Mouse (Mus musculus) CH12.LX (cell line): ENCODE measurements around the gene Ociad2. TPM values are rescaled to one million over a fixed set of nuclear protein-coding genes. Genes with fewer than 3 reads are reported as not detected.

Source experiments
- DNase-seq: peaks from one replicate; pipeline ENCODE4 v3.0.0-alpha.2; 2013; ENCODE audit errors: extremely low read depth
- H3K27ac ChIP-seq: 2 replicates; pipeline ENCODE4 v1.5.1; 2012; ENCODE audit warnings: low read depth, mild to moderate bottlenecking, control low read depth, moderate library complexity; ENCODE audit not compliant: insufficient read depth
- H3K27me3 ChIP-seq: replicated peaks from 2 replicates; pipeline ENCODE3; 2012; ENCODE audit warnings: inconsistent platforms
- H3K36me3 ChIP-seq, 2 experiments: replicated peaks in 1 of 2; 2 replicates each; pipeline versions ENCODE3 to v1.6.1; 2012; ENCODE audit warnings: inconsistent platforms in 1 of 2, low read length in 1 of 2, mild to moderate bottlenecking in 1 of 2, mixed read lengths in 1 of 2, moderate library complexity in 1 of 2; ENCODE audit not compliant: control insufficient read depth in 1 of 2, insufficient read depth in 1 of 2
- H3K4me1 ChIP-seq, 2 experiments: 2 replicates each; pipeline ENCODE4 v1.6.1; 2012; ENCODE audit warnings: inconsistent platforms in 1 of 2, moderate library complexity in 1 of 2; ENCODE audit not compliant: insufficient read depth in 2 of 2, control insufficient read depth in 1 of 2
- H3K4me2 ChIP-seq: 2 replicates; pipeline ENCODE4 v1.6.1; 2012; ENCODE audit warnings: low read depth, mild to moderate bottlenecking, control low read depth; ENCODE audit not compliant: poor library complexity, insufficient read depth, severe bottlenecking
- H3K4me3 ChIP-seq, 3 experiments: fragments of 150-350 bp in 1 of 3; sonication (generic) in 1 of 3; replicated peaks in 1 of 3; 2 replicates each; pipeline versions ENCODE3 to v1.5.1; 2011 to 2012; ENCODE audit warnings: low read depth in 2 of 3, low read length in 2 of 3, mild to moderate bottlenecking in 2 of 3, moderate library complexity in 2 of 3, control low read depth in 1 of 3, improper control_type of control experiment in 1 of 3, inconsistent platforms in 1 of 3, mixed read lengths in 1 of 3; ENCODE audit not compliant: poor library complexity in 1 of 3
- H3K79me2 ChIP-seq: replicated peaks from 2 replicates; pipeline ENCODE4 v1.6.1; 2012; ENCODE audit warnings: mild to moderate bottlenecking, moderate library complexity; ENCODE audit not compliant: control insufficient read depth, poor library complexity, insufficient read depth, severe bottlenecking; ENCODE audit errors: extremely low read depth
- H3K9ac ChIP-seq: 2 replicates; pipeline ENCODE4 v1.6.1; 2012; ENCODE audit warnings: low read depth, mild to moderate bottlenecking, control low read depth, moderate library complexity; ENCODE audit not compliant: insufficient read depth
- H3K9me3 ChIP-seq: replicated peaks from 2 replicates; pipeline ENCODE3; 2012; ENCODE audit warnings: low read length, inconsistent platforms, mixed read lengths
- CTCF ChIP-seq, 2 experiments: IDR thresholded peaks in 1 of 2; conservative IDR thresholded peaks in 1 of 2; 2 replicates each; pipeline ENCODE4 v1.5.1; 2011 to 2012; ENCODE audit warnings: low read depth in 2 of 2, low read length in 2 of 2, improper control_type of control experiment in 1 of 2, inconsistent platforms in 1 of 2, mild to moderate bottlenecking in 1 of 2, moderate library complexity in 1 of 2
- ELF1 ChIP-seq: IDR thresholded peaks from 2 replicates; pipeline ENCODE4 v1.6.1; 2014; ENCODE audit warnings: low read depth, mild to moderate bottlenecking, inconsistent platforms, low read length, improper control_type of control experiment
- EP300 ChIP-seq: IDR thresholded peaks from 2 replicates; pipeline ENCODE4 v1.6.1; 2011; ENCODE audit warnings: low read length, improper control_type of control experiment
- KAT2A ChIP-seq: IDR thresholded peaks from 2 replicates; pipeline ENCODE4 v1.6.1; 2012; ENCODE audit warnings: low read length, improper control_type of control experiment, inconsistent platforms; ENCODE audit not compliant: insufficient replicate concordance
- MAZ ChIP-seq: IDR thresholded peaks from 2 replicates; pipeline ENCODE4 v1.6.1; 2012; ENCODE audit warnings: low read depth, mild to moderate bottlenecking, inconsistent platforms, low read length, improper control_type of control experiment, moderate library complexity
- MEF2A ChIP-seq: IDR thresholded peaks from 2 replicates; pipeline ENCODE4 v1.6.1; 2014; ENCODE audit warnings: low read depth, mild to moderate bottlenecking, inconsistent platforms, low read length, improper control_type of control experiment, borderline replicate concordance
- MXI1 ChIP-seq: IDR thresholded peaks from 2 replicates; pipeline ENCODE4 v1.6.1; 2011; ENCODE audit warnings: mild to moderate bottlenecking, low read depth, low read length, improper control_type of control experiment
- PAX5 ChIP-seq: IDR thresholded peaks from 2 replicates; pipeline ENCODE4 v1.6.1; 2012; ENCODE audit warnings: low read length, inconsistent platforms, mixed read lengths
- POLR2A ChIP-seq: IDR thresholded peaks from 2 replicates; pipeline ENCODE4 v1.6.1; 2011; ENCODE audit warnings: low read depth, mild to moderate bottlenecking, improper control_type of control experiment, low read length
- RCOR1 ChIP-seq: conservative IDR thresholded peaks from 2 replicates; pipeline ENCODE4 v1.6.1; 2012; ENCODE audit warnings: low read depth, mild to moderate bottlenecking, inconsistent platforms, low read length, improper control_type of control experiment
- UBTF ChIP-seq: IDR thresholded peaks from 2 replicates; pipeline ENCODE4 v1.6.1; 2012; ENCODE audit warnings: low read depth, mild to moderate bottlenecking, inconsistent platforms, low read length, improper control_type of control experiment, moderate library complexity
- USF2 ChIP-seq: conservative IDR thresholded peaks from 2 replicates; pipeline ENCODE4 v1.6.1; 2011; ENCODE audit warnings: low read depth, low read length, improper control_type of control experiment
- ZMIZ1 ChIP-seq: IDR thresholded peaks from 2 replicates; pipeline ENCODE4 v1.6.1; 2012; ENCODE audit warnings: low read depth, mild to moderate bottlenecking, inconsistent platforms, low read length, improper control_type of control experiment
- dilution Hi-C: fragments of 300-500 bp; cut with MboI; formaldehyde crosslinking; loops from 2 replicates; pipeline ENCODE4 v1.14.3; 2020; ENCODE audit warnings: low sequenced_read_pairs; ENCODE audit not compliant: extremely low pct_unique_long_range_greater_than_20kb, extremely low pct_ligation_motif_present
- in situ Hi-C: fragments of 300-500 bp; cut with MboI; formaldehyde crosslinking; loops from 3 replicates; pipeline ENCODE4 v1.14.3; 2019; ENCODE audit warnings: low sequenced_read_pairs, low pct_ligation_motif_present, low pct_unique_long_range_greater_than_20kb, mixed read lengths
- polyA plus RNA-seq: library from polyadenylated mRNA; unstranded; fragments of >175 nt; gene quantifications from 2 replicates; pipeline ENCODE4 v1.2.1, GENCODE M21; 2012; ENCODE audit warnings: low read depth; ENCODE audit not compliant: insufficient read length
- total RNA-seq, 2 experiments: library from RNA; depleted of rRNA; stranded (reverse); fragments of 300-350 nt in 1 of 2; fragments of >200 nt in 1 of 2; gene quantifications; 2 replicates each; pipeline ENCODE4 v1.2.3; 2012 to 2014

Gene Ociad2
- total and polyA plus RNA-seq, 3 experiments: 2.3 to 5.3 (median 4.4) TPM

- H3K79me2 ChIP-seq: no peaks in the 10 kb centered on the region
- H3K4me3 ChIP-seq: no peak overlapping the region
- H3K36me3 ChIP-seq: no peaks in the 10 kb centered on the region
- in situ Hi-C loops (loop anchor here (10.0 kb wide), 1 partner anchor 62 kb away; no protein-coding TSS in a partner anchor), dilution Hi-C loops (no loop called here)
- H3K9ac ChIP-seq: no peak overlapping the region
- no peak overlapping the region for H3K27ac ChIP-seq
- H3K4me1 ChIP-seq: peaks cover 0 to 15% of the 10 kb centered on the region in 2 experiments; a peak in 2 of 4 replicates
- DNase-seq: no peak
- TF ChIP-seq RCOR1: no peak
- TF ChIP-seq, all 38 proteins: peak for 0
- Histone ChIP-seq H3K4me2 (no peak overlapping the region), H3K27me3 (no peaks in the 10 kb centered on the region), H3K9me3 (no peaks in the 10 kb centered on the region)
Measured at GRCm38 (mm10) chr5:73376491-73376890, 35.7 kb upstream of the Ociad2 start.

- no peak for TF ChIP-seq ELF1
- TF ChIP-seq POLR2A: no peak
- no peak for TF ChIP-seq CTCF (conservative IDR thresholded peaks at IDR 0.05 in 1 of 2, IDR thresholded peaks at IDR 0.05 in 1 of 2; ENCODE audit: low read depth in 2 of 2, low read length in 2 of 2)
- TF ChIP-seq PAX5: no peak
- TF ChIP-seq, all 38 proteins: peak for 0
- dilution Hi-C loops: no loop called here
- H3K79me2 ChIP-seq: no peaks in the 10 kb centered on the region
- no peak overlapping the region for H3K27ac ChIP-seq
- H3K4me2 ChIP-seq: no peak overlapping the region
- no peak overlapping the region for H3K4me3 ChIP-seq
- H3K36me3 ChIP-seq: no peaks in the 10 kb centered on the region
- no peaks in the 10 kb centered on the region for H3K27me3 ChIP-seq
- DNase-seq: no peak
- no peaks in the 10 kb centered on the region for H3K9me3 ChIP-seq
- in situ Hi-C loops: loop anchor here (10.0 kb wide), 1 partner anchor 61 kb away; no protein-coding TSS in a partner anchor
- no peak overlapping the region for H3K9ac ChIP-seq
- H3K4me1 ChIP-seq: peaks cover 0 to 16% of the 10 kb centered on the region in 2 experiments; a peak in 2 of 4 replicates
Measured at GRCm38 (mm10) chr5:73376041-73376440, 35.2 kb upstream of the Ociad2 start.

DNA sequence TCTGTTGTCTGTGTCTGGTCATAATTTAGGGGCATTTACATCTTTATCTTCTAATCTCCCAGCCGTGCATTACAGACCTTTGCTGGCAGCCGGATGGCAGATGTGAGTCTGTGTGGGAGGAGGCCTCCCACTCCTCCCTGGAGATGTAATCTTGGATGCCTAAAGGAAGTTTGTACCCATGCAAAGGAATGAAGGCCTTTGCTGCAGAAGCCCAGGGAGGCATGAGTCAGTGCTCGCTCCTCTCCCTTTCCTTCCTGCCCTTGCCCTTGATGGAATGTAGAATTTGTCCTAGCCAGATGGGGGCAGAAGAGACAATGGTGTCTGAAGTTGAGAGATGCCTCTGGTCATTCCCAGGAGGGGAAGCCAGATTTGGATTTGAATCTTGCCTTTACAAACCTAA is 32.4 kb upstream of the Ociad2 start:
- no peaks in the 10 kb centered on the region for H3K27me3 ChIP-seq
- TF ChIP-seq EP300 (no peak), MAZ (no peak), UBTF (no peak), MXI1 (no peak), MEF2A (no peak), ZMIZ1 (no peak), USF2 (no peak), KAT2A (no peak)
- no peak overlapping the region for H3K27ac ChIP-seq
- no peak for DNase-seq
- H3K79me2 ChIP-seq: no peaks in the 10 kb centered on the region
- no peak overlapping the region for H3K9ac ChIP-seq
- peaks cover 4 to 34% of the 10 kb centered on the region in 2 experiments; a peak in 3 of 4 replicates for H3K4me1 ChIP-seq
- no peak overlapping the region for H3K4me3 ChIP-seq
- in situ Hi-C loops: loop anchor here (10.0 kb wide), 1 partner anchor 58 kb away; no protein-coding TSS in a partner anchor
- H3K36me3 ChIP-seq: no peaks in the 10 kb centered on the region
- no peak overlapping the region for H3K4me2 ChIP-seq
- no peaks in the 10 kb centered on the region for H3K9me3 ChIP-seq
- dilution Hi-C loops: no loop called here
